In the genomic region with DNA sequence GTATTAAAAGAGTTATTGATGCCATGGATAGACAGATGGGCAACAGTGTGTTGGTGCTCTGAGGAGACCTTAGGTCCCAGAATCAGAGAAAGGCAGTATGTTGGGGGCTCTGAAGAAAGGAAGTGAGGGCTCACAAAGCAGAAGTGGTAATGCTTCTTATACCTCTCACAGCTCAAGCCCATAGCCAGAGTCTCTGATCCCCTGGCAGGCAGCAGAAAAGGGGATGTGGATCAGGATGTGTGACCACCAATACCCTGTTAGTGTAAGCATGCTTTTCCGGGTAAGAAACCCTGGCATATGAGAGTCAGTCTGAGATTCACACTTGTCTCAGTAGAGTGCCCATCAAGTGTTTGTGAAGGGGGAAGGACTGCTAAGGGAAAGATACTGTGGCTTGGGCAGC, we compare ENCODE assay signal across 25 mouse cellular contexts. TPM values are rescaled to one million over a fixed set of nuclear protein-coding genes. Genes with fewer than 3 reads are reported as not detected.
DNase-seq lines count a peak whose midpoint lies in the region; ATAC-seq and TF ChIP-seq lines count a peak whose summit lies in the region.
"Had no signal": no experiment of that assay in that cellular context is flagged by ENCODE, and none has a peak within 500 bp of the region (broad histone marks: within the 10 kb centered on the region; RNA-seq: fewer than 3 reads in every experiment).

No protein-coding gene starts in this region.

- peak; percentile 93 for ATAC-seq in common myeloid progenitor, adult 5-6 weeks (replicated peaks; ENCODE audit: low read depth, poor library complexity, severe bottlenecking)
- ATAC-seq in megakaryocyte, adult 5-6 weeks (ENCODE audit: poor library complexity, severe bottlenecking) = peak; percentile 72
- ATAC-seq: activated CD4-positive, CD25-positive, alpha-beta regulatory T cell, adult 4 months; forebrain, embryonic 14.5 days; hindbrain, embryonic 16.5 days; intestine, embryonic 15.5 days had no signal

- H3K27ac ChIP-seq in ES-Bruce4 (ENCODE audit: insufficient read depth, low read length) = peak overlapping the region; percentile 84; the same call in 1 of the 2 replicates
- H3K27ac ChIP-seq: embryonic facial prominence, embryonic 12.5 days; embryonic facial prominence, embryonic 15.5 days; hindbrain, embryonic 12.5 days; intestine, embryonic 15.5 days had no signal

- no peak overlapping the region for H3K4me3 ChIP-seq in ES-Bruce4 (ENCODE audit: low read depth, low read length)
- H3K4me3 ChIP-seq: embryonic facial prominence, embryonic 12.5 days; embryonic facial prominence, embryonic 15.5 days; hindbrain, embryonic 12.5 days; intestine, embryonic 15.5 days had no signal

- no peak overlapping the region for H3K9ac ChIP-seq in ES-Bruce4 (ENCODE audit: low read depth, poor library complexity, severe bottlenecking)
- H3K9ac ChIP-seq: embryonic facial prominence, embryonic 12.5 days; embryonic facial prominence, embryonic 15.5 days; hindbrain, embryonic 12.5 days; intestine, embryonic 15.5 days had no signal

- TF ChIP-seq EP300 in ES-Bruce4 (IDR thresholded peaks at IDR 0.05; ENCODE audit: insufficient read depth, low read depth, low read length) = no peak

- no peaks in the 10 kb centered on the region for H3K9me3 ChIP-seq in ES-Bruce4 (replicated peaks; ENCODE audit: control insufficient read depth, insufficient read depth, low read length, poor library complexity, severe bottlenecking)
- H3K9me3 ChIP-seq: embryonic facial prominence, embryonic 12.5 days; embryonic facial prominence, embryonic 15.5 days; hindbrain, embryonic 12.5 days; intestine, embryonic 15.5 days had no signal

- intact Hi-C loops in left cerebral cortex, postnatal 14 days (cut with DNase I) = no loop called here

- peak; percentile 14 for DNase-seq in 416B (ENCODE audit: low read depth)
- no peak for DNase-seq in left cerebral cortex, postnatal 14 days (ENCODE audit: low spot score in 2 of 2)
- DNase-seq in lung, postnatal 4 days = no peak
- DNase-seq in urinary bladder, postnatal 14 days (ENCODE audit: low spot score) = no peak
- no peak for DNase-seq in cerebellum, adult 8-10 months
- DNase-seq: adrenal gland, adult 8-10 months; adrenal gland, postnatal 25 days; cerebellum, adult 11-12 months; cerebellum, adult 9-10 months; cerebellum, postnatal 14 days; gastrocnemius, postnatal 10 days; gastrocnemius, postnatal 36 days; heart, adult 11 months; heart, postnatal 14 days; heart, postnatal 4 days had no signal

- H3K27me3 ChIP-seq in ES-Bruce4 (ENCODE audit: control insufficient read depth, insufficient read depth, low read length, poor library complexity, severe bottlenecking) = no peaks in the 10 kb centered on the region
- H3K27me3 ChIP-seq: embryonic facial prominence, embryonic 12.5 days; embryonic facial prominence, embryonic 15.5 days; intestine, embryonic 15.5 days had no signal

- no peaks in the 10 kb centered on the region for H3K36me3 ChIP-seq in ES-Bruce4 (ENCODE audit: control insufficient read depth, insufficient read depth, low read length, poor library complexity, severe bottlenecking)
- H3K36me3 ChIP-seq: embryonic facial prominence, embryonic 12.5 days; embryonic facial prominence, embryonic 15.5 days; hindbrain, embryonic 12.5 days; intestine, embryonic 15.5 days had no signal

- no peaks in the 10 kb centered on the region for H3K4me1 ChIP-seq in ES-Bruce4 (ENCODE audit: control insufficient read depth, insufficient read depth, low read length)
- H3K4me1 ChIP-seq: hindbrain, embryonic 12.5 days; intestine, embryonic 15.5 days had no signal

- TF ChIP-seq POLR2A in ES-Bruce4 (IDR thresholded peaks at IDR 0.05; ENCODE audit: insufficient read depth, low read length) = no peak

- TF ChIP-seq CTCF in ES-Bruce4 (IDR thresholded peaks at IDR 0.05; ENCODE audit: low read depth, low read length) = no peak

RNA-seq across cellular contexts. Expression of a gene that starts 54.8 kb away (rescaled TPM):
- 7.1 and 8.4 TPM in 2 replicates for polyA plus RNA-seq in ES-Bruce4 (2011; ENCODE audit: insufficient read depth, insufficient read length, low read depth, missing spikeins)
- total RNA-seq in common myeloid progenitor, adult 5-6 weeks (2017) = 0.37 and 0.63 TPM in 2 replicates
- total RNA-seq in megakaryocyte, adult 5-6 weeks (2015) = 0.09 and 0.48 TPM in 2 replicates
- total RNA-seq in megakaryocyte, adult 5-6 weeks (2017) = 0.11 and 0.53 TPM in 2 replicates
- total RNA-seq in left cerebral cortex, postnatal 14 days (2021) = 10 to 100 TPM; 13.3 to 15.7 TPM
